Mouse (Mus musculus): ENCODE data around the gene Acnat1.

- TF ChIP-seq CTCF (IDR thresholded peaks at IDR 0.05; ENCODE audit: control insufficient read depth, insufficient read depth, low read length) (no peak), POLR2A (IDR thresholded peaks at IDR 0.05; ENCODE audit: borderline replicate concordance, control insufficient read depth, low read depth, low read length) (no peak)
These were observed 17.5 kb downstream of the Acnat1 start for GRCm38 (mm10) chr4:49456171-49456570.

Measured in bone marrow, adult 2 months (tissue).